Mouse (Mus musculus) brain, embryonic 14.5 days (tissue): ENCODE measurements around the gene Nuak1.

Experiments used
- CTCF ChIP-seq: fragments of 200-500 bp; IDR thresholded peaks from 2 replicates; pipeline ENCODE4 v1.5.1; 2012; ENCODE audit warnings: inconsistent platforms, mild to moderate bottlenecking, moderate library complexity, borderline replicate concordance; ENCODE audit not compliant: insufficient read depth, insufficient read length; ENCODE audit errors: extremely low read depth
- POLR2A ChIP-seq: fragments of 200-500 bp; IDR thresholded peaks from 2 replicates; pipeline ENCODE4 v1.6.1; 2012; ENCODE audit warnings: mild to moderate bottlenecking, inconsistent platforms, borderline replicate concordance; ENCODE audit not compliant: poor library complexity, insufficient read depth, insufficient read length, severe bottlenecking; ENCODE audit errors: extremely low read depth

DNA sequence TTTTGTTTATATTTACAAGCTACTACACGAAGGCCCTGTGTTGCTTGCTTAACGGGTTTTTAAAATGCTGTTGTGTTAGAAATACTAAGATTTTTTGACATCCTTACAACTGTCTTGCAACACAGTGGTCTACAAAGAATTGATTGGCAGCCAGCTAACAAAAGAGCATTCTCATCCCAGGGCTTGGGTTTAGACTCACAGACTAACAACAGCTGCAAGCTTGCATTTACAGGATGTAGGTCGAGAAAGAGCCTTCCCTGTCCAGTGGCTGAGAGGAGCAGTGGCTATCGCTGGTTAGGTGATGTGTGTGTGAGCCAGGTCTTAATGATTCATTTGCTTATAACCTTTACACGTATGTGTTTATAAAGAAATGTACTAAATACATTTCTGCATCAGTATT, 94.7 kb downstream of the Nuak1 start:
- no peak for TF ChIP-seq CTCF
- TF ChIP-seq POLR2A = no peak
